Mouse (Mus musculus) cerebellum, postnatal 4 days (tissue): ENCODE data around the gene Npy4r.
A peak's percentile ranks its signal among the peaks of the same experiment; 100 is the strongest.

Source experiments
- DNase-seq, 2 experiments: peaks; one replicate each; pipeline ENCODE4 v3.0.0; 2022; ENCODE audit warnings: low spot score in 2 of 2, mixed read lengths in 1 of 2

The Npy4r gene

DNA sequence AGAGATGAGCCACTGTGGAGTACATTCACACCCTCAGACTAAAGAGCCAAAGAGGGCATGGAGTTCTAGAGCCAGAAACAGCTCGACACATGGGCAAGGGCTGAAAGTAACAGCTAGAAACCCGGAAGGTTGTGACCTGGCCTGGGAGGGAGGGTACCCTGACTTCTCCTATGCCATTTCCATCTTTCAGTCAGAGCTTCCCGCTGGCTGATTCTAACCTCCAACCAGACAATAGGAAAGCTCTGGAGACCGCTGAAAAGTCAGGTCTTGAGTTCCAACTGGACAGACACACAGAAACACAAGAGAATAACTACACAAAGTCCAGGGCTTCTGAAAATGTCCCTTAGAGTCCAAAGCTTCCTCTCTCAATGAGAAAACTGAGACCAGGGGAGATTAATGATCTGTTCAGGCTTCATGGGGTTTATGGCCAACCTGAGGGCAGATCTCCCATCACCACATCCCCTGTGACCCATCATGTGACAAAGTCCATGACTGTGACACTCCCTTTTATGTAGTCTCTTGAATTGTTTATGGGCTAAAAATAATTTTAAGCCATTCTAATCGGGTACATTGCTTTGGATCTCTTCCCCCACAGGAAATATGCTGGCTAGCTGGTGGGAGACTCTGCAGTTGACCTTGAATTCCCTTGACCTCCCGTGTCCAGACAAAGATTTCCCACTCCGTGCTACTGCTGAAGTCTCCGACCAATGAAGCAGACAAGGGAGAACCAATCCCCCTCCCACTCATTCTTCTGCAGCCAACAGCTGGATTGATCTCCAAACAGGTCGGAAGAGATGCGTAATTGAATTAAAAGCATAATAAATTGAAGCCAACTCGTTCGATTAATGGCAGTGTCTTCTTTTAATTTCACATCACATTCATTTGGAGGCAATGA lies 32.0 kb downstream of the Npy4r start:
- DNase-seq = no peak

- no peak for DNase-seq
Observed at GRCm38 (mm10) chr14:34119046-34119723, 33.1 kb downstream of the Npy4r start.

- no peak for DNase-seq
Observed at GRCm38 (mm10) chr14:34114311-34114710, 38.0 kb downstream of the Npy4r start.

DNA sequence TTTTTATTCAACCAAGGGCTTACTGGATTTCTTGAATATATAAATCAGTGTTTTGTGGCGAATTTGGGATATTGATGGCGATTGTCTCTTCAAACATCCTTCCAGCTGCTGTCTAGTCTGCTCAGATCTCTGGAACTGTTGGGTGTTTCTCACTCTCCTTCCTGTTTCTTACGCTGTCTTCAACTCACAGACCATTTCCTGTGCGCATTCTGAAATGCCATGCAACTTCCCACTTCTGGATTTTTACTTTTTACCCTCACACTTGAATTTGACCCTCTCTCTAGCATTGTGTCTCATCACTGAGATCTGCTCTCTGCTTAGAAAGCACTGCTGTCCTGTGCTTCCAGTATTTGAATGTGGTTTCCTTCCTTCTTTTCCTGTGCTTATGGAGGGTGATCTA lies 44.7 kb downstream of the Npy4r start:
- DNase-seq = no peak

- peak in 1 of 2 experiments; percentile 50 for DNase-seq
Observed at GRCm38 (mm10) chr14:34106389-34107062, 45.8 kb downstream of the Npy4r start.

GRCm38 (mm10) chr14:34104892-34105291 lies 47.4 kb downstream of the Npy4r start:
- peak; percentile 51 to 79 for DNase-seq

GRCm38 (mm10) chr14:34103855-34104254 lies 48.4 kb downstream of the Npy4r start:
- DNase-seq = no peak

GRCm38 (mm10) chr14:34102601-34103000 lies 49.7 kb downstream of the Npy4r start, which contains the start of gene A630023A22Rik:
Gene A630023A22Rik (minus strand): TSS chr14:34102754.
- no peak for DNase-seq

- DNase-seq = peak in 1 of 2 experiments; percentile 7
Observed at GRCm38 (mm10) chr14:34096161-34096560, 56.1 kb downstream of the Npy4r start.
